Mouse (Mus musculus) brain, embryonic 14.5 days (tissue): ENCODE results near the gene Cap1.

ENCODE experiments used
- CTCF ChIP-seq: fragments of 200-500 bp; IDR thresholded peaks from 2 replicates; pipeline ENCODE4 v1.5.1; 2012; ENCODE audit warnings: inconsistent platforms, mild to moderate bottlenecking, moderate library complexity, borderline replicate concordance; ENCODE audit not compliant: insufficient read depth, insufficient read length; ENCODE audit errors: extremely low read depth
- POLR2A ChIP-seq: fragments of 200-500 bp; IDR thresholded peaks from 2 replicates; pipeline ENCODE4 v1.6.1; 2012; ENCODE audit warnings: mild to moderate bottlenecking, inconsistent platforms, borderline replicate concordance; ENCODE audit not compliant: poor library complexity, insufficient read depth, insufficient read length, severe bottlenecking; ENCODE audit errors: extremely low read depth

DNA sequence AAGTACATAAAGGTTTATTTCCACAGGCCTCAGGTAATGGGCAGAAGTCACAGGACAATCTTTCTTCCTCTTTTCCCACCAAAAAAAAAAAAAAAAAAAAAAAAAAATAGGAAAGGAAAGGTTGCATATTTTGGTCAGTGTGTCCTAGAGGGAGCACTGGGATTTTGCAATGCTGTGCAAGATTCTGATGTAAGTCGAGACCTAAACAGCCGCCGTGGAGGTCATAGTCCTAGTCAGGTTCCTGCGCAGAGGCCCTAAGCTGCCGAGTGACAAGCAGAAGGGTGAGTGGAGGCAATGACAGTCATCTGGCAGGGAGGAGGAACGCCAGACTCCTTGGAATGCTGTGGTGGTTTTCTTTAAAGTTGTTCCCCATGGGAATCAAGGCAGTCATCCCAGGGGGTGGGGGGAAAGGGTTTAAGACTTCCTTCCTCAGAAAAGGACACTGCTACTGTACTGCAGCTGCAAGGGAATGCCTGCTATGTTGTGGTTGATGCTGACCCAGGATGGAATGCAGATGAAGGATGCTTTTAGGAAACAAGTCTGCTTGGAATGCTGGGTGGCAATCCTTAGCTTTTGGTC lies 26.7 kb downstream of the Cap1 start:
- TF ChIP-seq CTCF (no peak), POLR2A (no peak)
